Mouse (Mus musculus) heart, postnatal 10 days (tissue): ENCODE results near the gene Phf7. TPM values are rescaled to one million over a fixed set of nuclear protein-coding genes. Genes with fewer than 3 reads are reported as not detected.

Experiments
- DNase-seq, 2 experiments: peaks; one replicate each; pipeline ENCODE4 v3.0.0; 2021
- intact Hi-C: fragments of 180-260 bp; cut with DNase I; formaldehyde crosslinking; loops from one replicate; pipeline ENCODE4 v1.15.1; 2025
- total RNA-seq, 2 experiments: library from RNA; stranded (reverse); gene quantifications; 2 replicates each; pipeline ENCODE4 v1.2.3; 2021

The Phf7 gene
- total RNA-seq, 2 experiments from 2014 or later: 5.2 to 6.0 TPM

DNA sequence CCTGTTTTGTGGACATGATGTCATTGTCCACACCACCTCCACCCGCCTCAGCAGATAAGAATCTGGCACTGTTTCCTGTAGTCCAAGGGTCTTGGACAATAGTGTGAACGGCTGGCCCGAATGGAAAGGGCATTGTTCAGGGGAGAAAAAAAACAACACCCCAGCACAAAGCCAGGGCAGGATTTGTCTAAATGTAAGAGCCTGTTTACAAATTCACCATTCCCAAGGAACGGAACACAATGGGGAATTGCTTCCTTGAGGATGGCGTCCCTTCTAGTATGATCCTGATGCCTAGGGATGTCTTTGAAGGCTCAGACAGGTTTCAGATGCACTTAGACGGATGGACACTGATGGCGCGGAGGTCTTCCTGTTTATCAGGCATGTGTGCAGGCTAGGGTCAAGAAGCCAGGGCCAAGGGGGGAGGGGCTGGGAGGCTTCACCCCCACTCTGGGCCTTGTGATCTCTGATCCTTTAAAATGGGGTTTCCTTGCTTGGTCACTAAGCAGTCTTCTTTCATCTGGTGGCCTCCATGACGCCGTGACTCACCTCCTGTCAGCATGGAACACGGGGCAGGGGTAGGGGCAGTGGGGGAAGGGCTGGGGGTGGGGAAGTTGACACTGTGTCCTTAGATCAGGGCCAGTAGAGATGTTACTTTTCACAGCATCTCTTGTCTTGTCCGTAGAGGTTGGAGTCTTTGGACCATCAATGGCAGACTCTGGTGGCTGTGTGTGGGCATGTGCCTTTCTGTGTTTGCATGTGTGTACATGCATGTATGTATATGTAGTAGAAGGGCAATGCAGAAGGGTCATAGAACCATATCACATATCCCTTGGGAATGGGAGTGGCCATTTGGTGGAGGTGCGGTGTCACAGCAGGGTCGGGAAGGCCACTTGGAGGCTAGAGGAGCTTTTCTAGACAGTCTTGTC is 17.8 kb downstream of the Phf7 start:
- no peak for DNase-seq
- intact Hi-C loops: loop anchor here (1.0 kb wide), 1 partner anchor 18 kb away; no protein-coding TSS in a partner anchor

DNA sequence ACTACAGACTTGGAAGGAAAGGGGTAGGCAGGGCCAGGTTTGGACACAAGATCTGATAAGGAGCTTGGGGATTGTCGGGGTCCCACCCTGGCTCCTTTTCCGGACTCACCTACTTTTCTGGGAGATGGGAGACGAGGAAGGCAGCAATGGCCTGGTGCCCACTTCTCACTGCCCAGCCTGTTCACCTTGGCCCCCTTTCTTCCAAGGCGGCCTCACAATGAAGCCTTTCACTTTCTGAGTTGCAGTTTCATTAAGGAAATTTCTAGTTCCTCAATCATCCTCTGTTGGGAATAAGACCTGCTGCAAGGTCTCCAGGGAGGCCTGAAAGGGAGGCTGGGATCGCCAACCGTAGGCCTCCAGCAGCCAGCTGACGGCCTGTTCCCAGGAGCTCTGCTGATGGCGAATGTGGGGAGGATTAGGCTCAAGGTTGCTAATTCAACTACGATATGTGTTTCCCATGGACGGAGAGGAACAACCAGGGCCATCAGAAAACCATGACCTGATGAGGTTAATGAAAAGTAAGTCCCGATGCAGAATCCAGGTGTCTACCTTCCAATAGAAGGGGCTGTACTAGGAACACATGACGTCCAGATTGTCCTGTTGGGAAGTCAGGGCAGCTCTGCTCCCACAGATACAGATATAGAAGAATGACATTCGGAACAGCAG is 18.6 kb downstream of the Phf7 start:
- intact Hi-C loops: loop anchor here (1.0 kb wide), 1 partner anchor 17 kb away; no protein-coding TSS in a partner anchor

DNA sequence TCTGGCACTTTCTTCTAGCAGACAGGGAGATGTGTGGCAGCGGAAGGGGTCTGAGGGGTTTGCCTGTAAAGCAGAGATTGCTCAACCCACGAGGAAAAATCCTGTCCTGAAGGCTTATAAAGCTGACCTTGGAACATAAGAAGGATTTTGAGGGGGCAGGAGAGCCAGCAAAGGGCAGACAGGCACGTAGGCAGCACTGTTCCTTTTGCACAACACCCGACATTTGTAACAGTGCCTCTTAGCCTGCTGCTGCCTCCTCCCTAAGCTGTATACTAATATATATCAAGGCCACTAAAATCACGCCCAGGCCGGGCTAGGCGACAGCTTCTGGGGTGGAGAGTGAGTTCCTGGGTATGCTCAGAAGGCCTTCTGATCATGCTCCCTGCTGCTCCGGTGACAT is 20.7 kb downstream of the Phf7 start:
- DNase-seq: no peak
- intact Hi-C loops: no loop called here

More for the DNA sequence above, 18.6 kb downstream of the Phf7 start:
- DNase-seq: no peak

DNA sequence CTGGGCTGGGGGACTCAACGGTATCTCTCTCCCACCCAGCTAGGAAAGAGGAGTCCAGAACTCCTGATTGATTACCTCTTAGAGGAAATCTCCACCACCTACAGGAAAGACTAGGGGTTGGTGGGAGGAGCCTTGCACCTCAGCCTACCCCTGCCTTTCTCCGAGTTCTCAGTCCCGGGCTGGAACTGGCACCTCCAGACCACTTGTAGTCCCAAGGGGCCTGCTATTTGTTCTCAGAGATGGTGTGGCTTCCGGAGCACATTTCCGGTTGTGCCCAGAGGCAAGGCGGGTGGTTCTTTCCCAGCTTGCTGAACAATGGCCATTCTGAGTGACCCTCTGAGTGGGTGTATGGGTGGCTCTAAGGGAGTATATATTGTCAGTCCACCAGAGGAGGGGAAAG is 22.9 kb downstream of the Phf7 start:
- DNase-seq: no peak
- intact Hi-C loops: no loop called here

DNA sequence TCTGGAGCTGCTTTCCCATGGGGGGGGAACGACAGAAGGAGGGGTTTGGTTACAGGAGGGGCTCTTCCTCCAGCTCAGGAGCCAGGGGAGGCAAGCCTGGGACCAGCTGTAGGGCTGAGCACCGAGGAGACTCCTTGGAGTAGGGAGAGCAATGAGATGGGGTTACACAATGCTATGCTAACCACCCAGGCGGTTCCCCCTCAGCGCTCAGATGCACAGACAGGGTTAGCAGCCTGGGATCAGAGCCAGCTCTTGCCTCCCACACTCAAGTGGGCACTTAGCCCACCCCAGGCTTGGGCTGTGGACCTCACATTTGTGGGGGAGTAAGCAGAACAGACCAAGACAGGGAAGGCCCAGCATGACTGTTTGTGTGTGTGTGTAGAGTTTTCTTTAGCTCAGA is 24.1 kb downstream of the Phf7 start:
- intact Hi-C loops: no loop called here
- DNase-seq: peak; percentile 71 to 74

DNA sequence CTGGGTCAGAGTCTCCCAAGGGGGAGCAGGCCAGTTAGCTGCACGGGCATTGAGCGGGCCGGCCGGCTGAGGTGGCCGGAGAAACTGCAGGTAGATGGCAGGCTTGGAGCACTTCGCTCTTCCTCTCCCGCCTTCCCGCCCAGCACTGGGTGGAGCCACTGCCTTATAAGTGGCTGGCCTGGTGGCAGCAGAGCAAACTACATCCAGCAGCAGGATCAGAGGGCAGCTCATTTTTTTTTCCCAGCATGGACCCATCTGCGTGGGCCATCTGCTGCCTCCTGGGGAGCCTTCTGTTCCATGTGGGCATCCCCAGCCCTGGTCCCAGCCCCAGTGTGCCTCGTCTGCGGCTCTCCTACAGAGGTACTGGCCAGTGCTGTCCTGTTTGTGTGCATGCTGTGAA is 33.5 kb downstream of the Phf7 start, which contains the start of gene Sema3g:
TSS of gene Sema3g (plus strand) at position 195 of the 400 bp plus-strand sequence.
- intact Hi-C loops: loop anchor here (5.0 kb wide), 1 partner anchor 120 kb away; the partner anchor contains the start of gene Capn7
- peak; percentile 76 to 79 for DNase-seq

DNA sequence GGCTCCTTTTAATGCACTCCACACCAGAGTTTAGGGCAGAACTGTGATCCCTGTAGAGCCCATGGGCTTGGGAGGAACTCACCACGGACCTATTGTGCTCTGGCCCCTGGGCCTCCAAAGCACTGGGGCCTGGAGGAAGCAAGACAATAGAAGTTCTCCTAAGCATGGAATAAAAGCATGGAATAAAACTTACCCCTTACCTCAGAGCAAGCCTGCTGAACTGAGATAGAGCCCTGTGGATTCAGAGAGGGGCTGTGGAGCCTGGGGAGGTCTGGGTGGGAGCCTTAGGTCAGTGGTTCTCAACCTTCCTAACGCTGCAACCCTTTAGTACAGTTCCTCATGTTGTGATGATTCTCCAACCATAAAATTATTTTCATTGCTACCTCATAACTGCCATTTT is 34.3 kb downstream of the Phf7 start, which contains the start of gene Nisch:
TSS of gene Nisch (minus strand) at position 101 of the 400 bp plus-strand sequence.
- no peak for DNase-seq
- intact Hi-C loops: loop anchor here (5.0 kb wide), 1 partner anchor 120 kb away; the partner anchor contains the start of gene Capn7

DNA sequence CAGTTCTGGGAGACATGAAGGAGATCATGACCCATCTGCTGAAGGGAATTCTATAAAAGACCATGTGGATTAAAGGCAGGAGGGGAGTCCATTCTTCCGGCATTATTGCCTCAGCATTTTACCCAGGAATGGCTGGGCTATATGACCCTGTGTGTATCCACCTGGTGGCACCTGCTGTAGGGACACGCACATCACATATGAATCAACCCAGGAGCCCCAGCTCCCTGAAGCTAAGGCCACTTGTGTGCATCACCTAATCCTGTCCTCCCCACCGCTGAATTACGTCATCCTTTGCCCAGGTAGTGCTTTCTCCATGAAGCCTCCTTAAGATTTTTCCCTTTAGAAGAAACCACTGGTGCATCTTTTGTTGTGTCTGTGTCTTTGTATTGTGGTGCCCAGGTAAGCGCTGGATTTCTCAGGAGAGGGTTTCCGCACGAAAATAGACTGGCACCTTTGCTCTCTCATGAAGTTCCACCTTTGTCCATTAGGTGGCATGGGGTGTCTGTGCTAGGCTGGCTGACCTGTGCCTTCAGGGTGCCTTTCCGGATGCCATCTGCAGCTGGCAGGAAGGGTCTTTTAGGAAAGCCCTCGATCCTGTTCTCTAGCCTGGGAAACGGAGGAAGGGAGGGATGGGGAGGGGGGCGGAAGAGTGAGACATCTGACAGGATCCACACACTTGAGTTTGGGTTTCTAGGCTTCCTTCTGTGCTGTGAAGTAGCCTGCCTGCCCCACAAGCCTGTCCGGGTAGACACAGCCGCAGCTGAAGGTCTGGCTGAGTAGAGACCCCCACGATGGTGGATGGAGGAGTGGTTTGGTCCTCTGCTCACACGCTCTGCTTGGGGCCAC is 35.7 kb downstream of the Phf7 start:
- DNase-seq: peak; percentile 81 to 87
- intact Hi-C loops: loop anchor here (1.0 to 5.0 kb wide), 2 partner anchors 18 to 122 kb away; partner anchors contain the start of gene Capn7

DNA sequence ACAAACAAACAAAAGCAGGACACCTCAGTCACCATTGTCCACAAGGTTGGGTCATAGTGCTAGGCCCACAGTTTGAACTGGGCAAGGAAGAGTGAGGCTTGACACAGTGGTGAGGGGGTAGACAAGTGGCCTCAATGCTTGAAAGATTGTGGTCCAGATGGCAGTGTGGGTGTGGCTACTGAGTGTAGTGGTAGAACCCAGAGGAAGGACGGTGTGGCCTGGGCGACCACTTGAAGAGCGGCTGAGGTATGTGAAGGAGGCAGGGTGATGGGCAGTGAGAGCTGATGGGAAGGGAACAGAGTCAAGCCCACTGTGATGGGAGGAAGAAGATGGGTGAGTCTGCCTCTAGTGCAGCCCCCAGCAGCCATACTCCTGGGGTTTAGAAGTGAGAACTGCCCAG is 36.4 kb downstream of the Phf7 start:
- intact Hi-C loops: loop anchor here (1.0 to 5.0 kb wide), 2 partner anchors 19 to 123 kb away; partner anchors contain the start of gene Capn7
- DNase-seq: no peak

DNA sequence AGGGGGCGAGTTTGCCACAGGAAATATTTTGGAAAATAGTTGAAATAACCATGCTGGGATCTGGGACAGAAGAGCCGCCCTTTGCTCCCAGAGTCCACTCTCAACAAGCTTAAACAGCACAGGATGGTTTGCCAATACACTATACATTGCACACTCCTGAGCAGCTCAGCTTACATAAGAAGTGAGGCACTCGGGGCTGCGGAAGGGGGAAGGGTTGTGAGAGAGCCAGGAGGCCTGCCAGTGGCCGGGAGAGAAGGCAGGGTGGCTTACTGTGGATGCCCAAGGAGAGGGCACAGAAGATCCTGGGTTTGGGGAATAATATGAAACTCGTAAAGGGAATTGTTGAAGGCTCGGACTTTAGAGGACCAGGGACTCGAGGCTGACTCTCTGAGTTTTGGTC is 37.2 kb downstream of the Phf7 start:
- no peak for DNase-seq
- intact Hi-C loops: no loop called here

DNA sequence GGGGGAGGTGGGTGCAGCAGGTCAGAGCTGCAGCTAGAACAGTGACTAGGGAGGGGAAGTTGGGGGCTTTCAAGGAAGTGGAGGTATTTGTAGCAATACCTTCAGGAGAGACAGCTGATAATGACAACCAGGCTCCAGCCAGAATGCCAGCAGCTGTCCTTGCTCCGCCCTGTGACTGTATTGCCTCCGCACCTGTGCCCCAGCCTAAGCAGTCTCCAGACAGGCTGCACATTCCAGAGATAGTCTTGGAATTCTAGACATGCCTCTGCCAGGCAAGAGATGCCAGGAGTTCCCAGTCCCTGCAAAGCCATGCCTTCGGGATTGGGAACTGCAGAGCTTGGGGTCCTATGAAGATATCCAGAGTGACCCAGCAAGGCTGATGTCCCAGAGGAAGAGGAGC is 38.6 kb downstream of the Phf7 start:
- intact Hi-C loops: no loop called here
- DNase-seq: no peak

DNA sequence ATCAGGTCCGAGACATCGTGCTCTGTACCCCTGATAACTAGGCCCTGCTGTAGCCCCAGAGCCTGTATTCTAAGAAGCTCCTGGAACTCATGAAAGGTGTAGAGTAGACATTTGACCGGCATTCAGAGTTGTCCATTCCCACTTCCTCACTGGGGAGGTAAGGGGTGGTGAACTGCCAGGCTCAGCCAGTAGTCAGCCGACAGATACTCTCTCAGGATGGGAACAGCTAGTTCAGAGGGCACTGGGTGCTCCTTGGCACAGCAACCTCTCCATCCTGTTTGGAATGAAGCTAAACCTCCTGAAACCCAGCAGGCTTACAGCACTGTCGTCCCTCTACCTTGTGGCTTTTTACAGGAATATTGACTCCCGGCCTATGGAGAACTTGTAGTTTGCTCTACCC is 39.3 kb downstream of the Phf7 start:
- no peak for DNase-seq
- intact Hi-C loops: no loop called here

DNA sequence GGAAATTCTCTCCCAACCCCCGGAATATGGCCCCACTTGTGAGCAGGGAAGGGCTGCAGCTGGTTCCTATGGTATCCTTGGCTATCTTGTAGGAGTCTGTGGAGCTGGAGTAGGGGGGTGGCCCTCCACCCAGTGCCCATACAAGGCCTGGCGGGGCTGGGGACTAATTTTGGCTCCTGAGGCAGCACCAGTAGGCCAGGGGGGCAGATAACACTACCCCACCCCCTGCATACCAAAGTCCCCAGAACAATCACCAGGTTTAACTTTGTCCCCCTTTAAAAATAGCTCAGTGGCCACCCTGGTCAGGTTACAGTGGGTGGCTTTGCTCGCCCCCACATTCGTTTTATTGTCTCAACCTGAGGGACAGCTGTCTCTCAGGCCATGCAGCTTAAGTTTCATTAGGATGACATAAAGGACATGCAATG is 42.0 kb downstream of the Phf7 start:
- intact Hi-C loops: no loop called here
- DNase-seq: peak; percentile 80 to 86

DNA sequence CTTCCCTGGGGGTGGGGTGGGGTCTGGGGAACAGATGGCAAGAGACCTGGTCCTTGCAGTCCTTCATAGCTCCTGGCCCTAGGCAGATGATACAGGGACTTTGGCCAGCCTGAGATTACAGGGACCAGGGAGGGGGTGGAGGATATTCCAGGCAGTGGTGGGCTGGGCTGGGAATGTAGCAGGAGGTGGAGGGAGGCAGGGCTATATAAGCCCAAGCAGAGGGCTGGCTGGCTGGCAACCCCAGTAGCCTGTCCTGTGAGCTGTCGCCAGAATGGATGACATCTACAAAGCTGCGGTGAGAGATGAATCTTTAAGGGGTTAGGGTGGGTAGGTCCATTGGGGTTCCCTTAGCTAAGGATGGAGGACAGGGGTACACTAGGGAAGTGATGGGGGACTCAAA is 43.0 kb downstream of the Phf7 start, which contains the start of gene Tnnc1:
TSS of gene Tnnc1 (plus strand) at position 229 of the 400 bp plus-strand sequence.
- intact Hi-C loops: no loop called here
- DNase-seq: peak; percentile 77 to 85

DNA sequence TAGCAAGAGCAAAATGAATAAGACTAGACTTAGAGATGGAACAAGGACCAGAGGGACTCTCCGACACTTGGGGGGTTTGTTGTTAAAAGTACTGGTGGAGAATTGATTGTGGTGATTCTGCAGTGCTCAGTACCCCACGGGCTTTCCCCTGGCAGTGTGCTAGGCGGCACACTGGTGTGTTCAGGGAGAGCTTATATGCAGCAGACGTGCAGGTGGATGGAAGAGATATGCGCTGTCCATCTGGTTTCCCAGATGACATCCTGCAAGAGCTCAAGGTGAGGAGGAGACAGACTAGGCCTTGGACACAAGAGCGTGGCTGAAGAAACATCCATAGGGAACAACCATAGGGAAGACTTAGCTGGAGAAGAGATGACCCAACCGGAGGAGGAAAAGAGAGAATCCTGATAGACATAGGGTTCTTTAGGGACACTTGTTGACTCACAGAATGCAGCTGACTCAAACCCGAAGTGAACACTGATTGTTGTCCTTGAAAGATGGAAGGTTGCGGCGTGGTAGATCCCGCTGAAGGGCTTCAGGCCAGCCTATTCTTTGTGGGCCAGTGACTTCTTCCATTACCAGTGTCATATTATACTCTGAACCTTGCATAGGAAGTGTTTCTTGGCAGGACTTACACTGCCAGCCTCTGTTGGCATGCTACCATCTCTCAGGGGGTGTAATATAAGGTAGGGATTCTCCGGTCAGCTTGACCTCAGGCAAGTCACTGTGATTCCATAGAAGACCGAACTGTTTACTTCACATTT is 43.9 kb downstream of the Phf7 start:
- intact Hi-C loops: no loop called here
- DNase-seq: no peak

DNA sequence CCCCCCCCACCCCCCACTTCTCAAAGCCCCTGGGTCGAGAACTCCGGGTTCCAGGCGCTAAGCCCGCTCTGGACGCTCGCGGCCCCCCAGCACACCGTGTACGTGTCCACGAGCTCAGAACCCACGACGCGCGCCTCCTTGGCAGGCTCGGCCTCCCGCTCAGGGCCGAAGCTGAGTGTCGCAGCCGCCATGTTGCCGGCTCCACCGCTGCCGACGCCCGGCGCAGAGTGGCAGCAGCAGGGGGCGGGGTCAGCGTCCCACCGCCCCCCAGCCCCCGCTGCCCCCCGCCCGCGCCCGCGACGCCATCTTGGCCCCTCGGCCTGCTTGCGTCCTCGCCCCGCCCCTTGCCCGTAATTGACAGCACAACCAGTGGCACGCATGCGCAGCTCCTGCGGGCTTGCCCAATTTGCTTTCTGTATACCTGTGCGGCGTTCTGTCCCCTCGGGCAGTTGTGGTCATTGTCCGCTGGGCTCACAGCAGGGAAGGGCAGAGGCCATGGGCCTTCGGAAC is 44.6 kb downstream of the Phf7 start:
- intact Hi-C loops: no loop called here

DNA sequence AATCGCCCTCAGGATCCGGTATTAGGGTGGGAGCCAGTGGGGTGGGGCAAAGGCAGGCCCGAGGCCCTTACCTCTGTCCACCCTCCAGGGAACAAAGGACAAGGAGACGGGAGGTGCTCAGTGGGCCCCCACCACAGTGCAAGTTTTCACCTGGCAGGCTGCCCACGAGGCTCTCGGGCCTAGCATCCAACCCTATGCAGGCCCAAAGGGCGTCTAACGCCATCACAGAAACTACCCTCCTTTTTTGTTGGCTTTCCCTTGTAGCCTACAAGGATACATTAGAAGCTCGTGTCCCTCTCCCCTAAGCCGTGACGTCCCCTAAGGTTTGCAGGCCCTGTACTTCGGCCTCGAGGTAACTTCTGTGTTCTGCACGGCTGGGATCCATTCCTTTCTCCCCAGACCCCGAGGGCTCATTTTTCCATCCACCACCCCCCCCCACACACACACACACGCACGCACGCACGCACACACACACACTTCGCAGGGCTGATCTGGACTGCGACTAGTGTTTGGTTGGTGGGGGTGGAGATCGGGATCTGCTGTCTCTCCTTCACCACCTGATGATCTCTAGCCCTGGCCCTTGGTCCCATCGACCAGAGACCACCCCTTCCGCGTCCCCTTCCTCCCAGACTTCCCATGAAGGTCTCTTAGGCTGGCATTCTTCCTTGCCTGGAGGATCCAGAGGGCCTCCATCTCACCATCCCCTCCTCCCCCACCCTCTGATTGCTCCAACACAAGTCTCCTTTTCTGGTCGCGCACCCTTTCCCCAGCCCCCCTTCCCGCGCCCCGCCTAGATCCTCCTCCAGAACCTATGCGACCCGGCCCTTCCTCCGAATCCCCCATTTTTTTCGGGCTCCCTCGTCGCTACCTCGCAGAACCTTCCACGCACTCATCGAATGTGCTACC is 45.3 kb downstream of the Phf7 start:
- intact Hi-C loops: no loop called here
- DNase-seq: peak; percentile 71 to 78

More for the DNA sequence above, 44.6 kb downstream of the Phf7 start:
- peak; percentile 97 for DNase-seq

DNA sequence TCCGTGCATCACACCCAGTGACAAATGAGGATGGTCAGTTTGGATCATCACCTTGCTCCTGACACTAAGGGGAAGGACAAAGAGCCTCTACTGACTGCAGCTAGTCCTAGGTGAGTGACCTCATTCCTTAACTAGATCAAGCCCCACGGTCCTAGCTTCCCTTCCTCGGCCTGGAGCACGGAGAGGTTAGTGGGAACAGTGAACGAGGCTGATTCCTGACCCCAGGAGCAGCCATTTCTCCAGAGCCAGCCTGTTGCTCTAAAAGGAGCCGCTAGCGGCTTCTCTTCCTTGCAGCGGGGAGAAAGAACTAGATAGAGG is 45.9 kb downstream of the Phf7 start:
- DNase-seq: no peak
- intact Hi-C loops: no loop called here
